In genomic region chr10:41260243-41261006, GRCm38 (mm10) we compare ENCODE assay signal across 30 mouse cellular contexts. TPM values are rescaled to one million over a fixed set of nuclear protein-coding genes. Genes with fewer than 3 reads are reported as not detected.
A peak's percentile ranks its signal among the peaks of the same experiment; 100 is the strongest.
DNase-seq lines count a peak whose midpoint lies in the region; ATAC-seq and TF ChIP-seq lines count a peak whose summit lies in the region.
"Had no signal": no experiment of that assay in that cellular context is flagged by ENCODE, and none has a peak within 500 bp of the region (broad histone marks: within the 10 kb centered on the region; RNA-seq: fewer than 3 reads in every experiment).

No protein-coding gene starts in this region.

- H3K27ac ChIP-seq in liver, adult 2 months (replicated peaks; ENCODE audit: insufficient read depth, low read depth, low read length): no peak overlapping the region
- H3K27ac ChIP-seq in liver, embryonic 11.5 days (ENCODE audit: low read depth, low read length): no peak overlapping the region
- peak overlapping the region; percentile 59; the same call in 1 of the 2 replicates for H3K27ac ChIP-seq in liver, embryonic 15.5 days (replicated peaks)
- H3K27ac ChIP-seq: hindbrain, embryonic 10.5 days; hindbrain, embryonic 15.5 days; kidney, postnatal 0 days; limb, embryonic 15.5 days; lung, embryonic 15.5 days; midbrain, embryonic 10.5 days; midbrain, embryonic 15.5 days; neural tube, embryonic 15.5 days had no signal

- no peak overlapping the region for H3K4me2 ChIP-seq in liver, embryonic 11.5 days
- no peak overlapping the region for H3K4me2 ChIP-seq in liver, embryonic 15.5 days
- H3K4me2 ChIP-seq: hindbrain, embryonic 15.5 days; limb, embryonic 15.5 days; lung, embryonic 15.5 days; midbrain, embryonic 15.5 days; neural tube, embryonic 15.5 days had no signal

- peak; percentile 70 for DNase-seq in heart, adult 11 months
- DNase-seq in heart, postnatal 25 days (ENCODE audit: low spot score): no peak
- peak; percentile 79 for DNase-seq in liver, adult 2 months (ENCODE audit: extremely low read depth, low read depth, low spot score)
- DNase-seq in liver, embryonic 11.5 days (ENCODE audit: low spot score): no peak
- DNase-seq in layer of hippocampus, adult 9-11 months: no peak
- DNase-seq in cerebellum, adult 11 months: no peak
- DNase-seq: adrenal gland, adult 8-10 months; cerebellum, adult 9-11 months; kidney, postnatal 4 days; layer of hippocampus, postnatal 36 days; left cerebral cortex, postnatal 4 days; right cerebral cortex, postnatal 25 days; spleen, adult 18-20 months; thymus, adult 18-20 months; thymus, postnatal 36 days had no signal

- TF ChIP-seq POLR2A in liver, adult 2 months (IDR thresholded peaks at IDR 0.05; ENCODE audit: extremely low read depth, insufficient read depth, low read length): no peak

- ATAC-seq in liver, embryonic 11.5 days (replicated peaks; ENCODE audit: low FRiP score): no peak
- no peak for ATAC-seq in liver, embryonic 15.5 days (ENCODE audit: insufficient read depth)
- ATAC-seq: forebrain, embryonic 16.5 days had no signal

- intact Hi-C loops in heart, postnatal 25 days (cut with DNase I): loop anchor here (5.0 to 10.0 kb wide), 2 partner anchors 253 to 616 kb away; no protein-coding TSS in a partner anchor

- TF ChIP-seq CTCF in liver, adult 2 months (IDR thresholded peaks at IDR 0.05; ENCODE audit: low read depth, low read length): no peak

- whole genome bisulfite sequencing in liver, adult 2 months: 70% methylated on average over 8 of the region's 8 CpGs
- 37% methylated on average over 8 of the region's 8 CpGs for WGBS in liver, embryonic 11.5 days
- whole genome bisulfite sequencing in liver, embryonic 15.5 days (ENCODE audit: insufficient replicate concordance): 52% methylated on average over 8 of the region's 8 CpGs

- H3K9ac ChIP-seq in liver, adult 2 months (ENCODE audit: low read depth, low read length): no peak overlapping the region
- no peak overlapping the region for H3K9ac ChIP-seq in liver, embryonic 11.5 days (ENCODE audit: low read depth, low read length)
- H3K9ac ChIP-seq in liver, embryonic 15.5 days: peak overlapping the region; percentile 27; the same call in 1 of the 2 replicates
- H3K9ac ChIP-seq: hindbrain, embryonic 15.5 days; limb, embryonic 15.5 days; lung, embryonic 15.5 days; midbrain, embryonic 15.5 days; neural tube, embryonic 15.5 days had no signal

- peaks cover 3% of the 10 kb centered on the region for H3K36me3 ChIP-seq in liver, adult 2 months (ENCODE audit: control insufficient read depth, insufficient read depth, low read length)
- H3K36me3 ChIP-seq in liver, embryonic 11.5 days (ENCODE audit: control insufficient read depth, insufficient read depth, low read length): no peaks in the 10 kb centered on the region
- H3K36me3 ChIP-seq in liver, embryonic 15.5 days (replicated peaks): peaks cover 13% of the 10 kb centered on the region
- H3K36me3 ChIP-seq: lung, embryonic 15.5 days had no signal

- H3K4me3 ChIP-seq in liver, adult 2 months (ENCODE audit: insufficient read depth, low read depth, low read length): no peak overlapping the region
- no peak overlapping the region for H3K4me3 ChIP-seq in liver, embryonic 11.5 days (ENCODE audit: low read depth, low read length)
- no peak overlapping the region for H3K4me3 ChIP-seq in liver, embryonic 15.5 days (replicated peaks)
- H3K4me3 ChIP-seq: erythroblast, embryonic 14.5 days; hindbrain, embryonic 10.5 days; hindbrain, embryonic 15.5 days; limb, embryonic 15.5 days; lung, embryonic 15.5 days; midbrain, embryonic 10.5 days; midbrain, embryonic 15.5 days; neural tube, embryonic 15.5 days had no signal

- H3K27me3 ChIP-seq in liver, adult 2 months (ENCODE audit: control insufficient read depth, insufficient read depth, low read length): no peaks in the 10 kb centered on the region
- H3K27me3 ChIP-seq in liver, embryonic 11.5 days (replicated peaks; ENCODE audit: control insufficient read depth, insufficient read depth, low read length): no peaks in the 10 kb centered on the region
- no peaks in the 10 kb centered on the region for H3K27me3 ChIP-seq in liver, embryonic 15.5 days
- H3K27me3 ChIP-seq: hindbrain, embryonic 15.5 days; limb, embryonic 15.5 days; lung, embryonic 15.5 days; midbrain, embryonic 15.5 days; neural tube, embryonic 15.5 days had no signal

- H3K9me3 ChIP-seq in liver, embryonic 11.5 days (ENCODE audit: control insufficient read depth, low read length): no peaks in the 10 kb centered on the region
- H3K9me3 ChIP-seq in liver, embryonic 15.5 days (replicated peaks): no peaks in the 10 kb centered on the region
- H3K9me3 ChIP-seq: G1E; hindbrain, embryonic 10.5 days; hindbrain, embryonic 15.5 days; limb, embryonic 15.5 days; lung, embryonic 15.5 days; midbrain, embryonic 10.5 days; midbrain, embryonic 15.5 days; neural tube, embryonic 15.5 days had no signal

- no peaks in the 10 kb centered on the region for H3K79me2 ChIP-seq in liver, adult 2 months (ENCODE audit: control insufficient read depth, insufficient read depth, low read length)

- H3K4me1 ChIP-seq in liver, adult 2 months (ENCODE audit: control insufficient read depth, insufficient read depth, low read length): peaks cover 4% of the 10 kb centered on the region
- H3K4me1 ChIP-seq in liver, embryonic 11.5 days (replicated peaks; ENCODE audit: control insufficient read depth, insufficient read depth, low read length): peaks cover 13% of the 10 kb centered on the region
- peaks cover 35% of the 10 kb centered on the region for H3K4me1 ChIP-seq in liver, embryonic 15.5 days (replicated peaks)
- H3K4me1 ChIP-seq: hindbrain, embryonic 10.5 days; hindbrain, embryonic 15.5 days; limb, embryonic 15.5 days; lung, embryonic 15.5 days; midbrain, embryonic 15.5 days; neural tube, embryonic 15.5 days had no signal

RNA-seq across cellular contexts. Expression of gene Fig4, which starts 42.6 kb away (rescaled TPM):
- total RNA-seq in heart, postnatal 25 days (2021): 10 to 100 TPM; 23.1 to 23.4 TPM
- total RNA-seq in liver, adult 2 months (2014; rRNA removed): 10.6 and 12.9 TPM in 2 replicates
- 5.1 and 5.4 TPM in 2 replicates for polyA plus RNA-seq in liver, adult 2 months (2012; rRNA removed)
- polyA plus RNA-seq in liver, embryonic 11.5 days (2014; fragmentation: Nextera tagmentation; extraction: Ambion mirVana): 19.2 and 20.8 TPM in 2 replicates
- 7.4 and 9.1 TPM in 2 replicates for polyA plus RNA-seq in liver, embryonic 15.5 days (2015; fragmentation: Nextera tagmentation; extraction: Ambion mirVana)

RNA-seq across cellular contexts. Expression of gene Ak9, which starts 43.4 kb away (rescaled TPM):
- total RNA-seq in heart, postnatal 25 days (2021): not detected
- not detected in 2 replicates for total RNA-seq in liver, adult 2 months (2014; rRNA removed)
- not detected in 2 replicates for polyA plus RNA-seq in liver, adult 2 months (2012; rRNA removed)
- polyA plus RNA-seq in liver, embryonic 11.5 days (2014; fragmentation: Nextera tagmentation; extraction: Ambion mirVana): not detected in 2 replicates
- not detected in 2 replicates for polyA plus RNA-seq in liver, embryonic 15.5 days (2015; fragmentation: Nextera tagmentation; extraction: Ambion mirVana)
- total RNA-seq: G1E; gastrocnemius, adult 8-10 months; megakaryocyte progenitor cell, adult 5-6 weeks had no signal
- polyA plus RNA-seq: erythroblast, embryonic 14.5 days; G1E; limb, embryonic 15.5 days; stomach, embryonic 16.5 days had no signal

Comparison
In these comparisons a context has a peak if more than half of its experiments do, and no peak if none do; other contexts are left out.
1. DNase-seq: peak in heart, adult 11 months (single experiment) and liver, adult 2 months (single experiment); none in heart, postnatal 25 days (single experiment), liver, embryonic 11.5 days (single experiment), layer of hippocampus, adult 9-11 months (single experiment) and cerebellum, adult 11 months (single experiment).